9 mouse cellular contexts compared by ENCODE assay signal in genomic region chr11:117345022-117345765, GRCm38 (mm10).
DNase-seq lines count a peak whose midpoint lies in the region; ATAC-seq and TF ChIP-seq lines count a peak whose summit lies in the region.
"Had no signal": no experiment of that assay in that cellular context is flagged by ENCODE, and none has a peak within 500 bp of the region (broad histone marks: within the 10 kb centered on the region; RNA-seq: fewer than 3 reads in every experiment).

No protein-coding gene starts in this region.

- ATAC-seq in kidney, postnatal 0 days (replicated peaks; ENCODE audit: low FRiP score, low read depth) = 0 out of 2 replicates have a peak, but pooled peaks have one; percentile 22
- ATAC-seq in embryonic facial prominence, embryonic 11.5 days (replicated peaks; ENCODE audit: insufficient number of reproducible peaks, low FRiP score, low TSS enrichment, low read depth) = peak; percentile 56
- peak; percentile 81 for ATAC-seq in hindbrain, embryonic 12.5 days (ENCODE audit: low FRiP score)
- ATAC-seq in lung, postnatal 0 days = peak; percentile 20
- ATAC-seq in stomach, embryonic 16.5 days (ENCODE audit: insufficient read depth, low FRiP score) = peak; percentile 53; the same call in 1 of the 2 replicates

- peak overlapping the region; percentile 31 for H3K27ac ChIP-seq in kidney, postnatal 0 days
- peak overlapping the region; percentile 86 for H3K27ac ChIP-seq in embryonic facial prominence, embryonic 11.5 days (replicated peaks; ENCODE audit: low read depth, low read length)
- peak overlapping the region; percentile 82 for H3K27ac ChIP-seq in hindbrain, embryonic 12.5 days
- peak overlapping the region; percentile 21; the same call in 1 of the 2 replicates for H3K27ac ChIP-seq in lung, postnatal 0 days (ENCODE audit: low read length)
- H3K27ac ChIP-seq in stomach, embryonic 16.5 days (ENCODE audit: low read length) = peak overlapping the region; percentile 83

- H3K4me1 ChIP-seq in kidney, postnatal 0 days (replicated peaks; ENCODE audit: insufficient read depth, low read length) = peaks cover 60% of the 10 kb centered on the region
- peaks cover 45% of the 10 kb centered on the region for H3K4me1 ChIP-seq in embryonic facial prominence, embryonic 11.5 days (ENCODE audit: control insufficient read depth, insufficient read depth, low read length)
- peaks cover 97% of the 10 kb centered on the region for H3K4me1 ChIP-seq in hindbrain, embryonic 12.5 days
- H3K4me1 ChIP-seq in lung, postnatal 0 days (ENCODE audit: insufficient read depth, low read depth, low read length) = peaks cover 28% of the 10 kb centered on the region
- peaks cover 80% of the 10 kb centered on the region for H3K4me1 ChIP-seq in stomach, embryonic 16.5 days (ENCODE audit: control insufficient read depth, insufficient read depth, low read length)

- H3K4me2 ChIP-seq in kidney, postnatal 0 days (ENCODE audit: low read length) = 0 out of 2 replicates have a peak overlapping the region, but pooled peaks have one; percentile 1
- H3K4me2 ChIP-seq in embryonic facial prominence, embryonic 11.5 days (ENCODE audit: low read depth, low read length) = peak overlapping the region; percentile 24; the same call in 1 of the 2 replicates
- peak overlapping the region; percentile 36 for H3K4me2 ChIP-seq in hindbrain, embryonic 12.5 days (replicated peaks)
- no peak overlapping the region for H3K4me2 ChIP-seq in lung, postnatal 0 days (replicated peaks; ENCODE audit: low read depth, low read length)
- peak overlapping the region; percentile 29 for H3K4me2 ChIP-seq in stomach, embryonic 16.5 days (ENCODE audit: low read depth, low read length)

- 10% methylated on average over 12 of the region's 12 CpGs for WGBS in kidney, postnatal 0 days
- WGBS in embryonic facial prominence, embryonic 11.5 days = 18% methylated on average over 12 of the region's 12 CpGs
- 35% methylated on average over 12 of the region's 12 CpGs for WGBS in hindbrain, embryonic 12.5 days
- 20% methylated on average over 12 of the region's 12 CpGs for WGBS in lung, postnatal 0 days
- whole genome bisulfite sequencing in stomach, embryonic 16.5 days = 22% methylated on average over 12 of the region's 12 CpGs

- no peaks in the 10 kb centered on the region for H3K9me3 ChIP-seq in kidney, postnatal 0 days (replicated peaks; ENCODE audit: low read length)
- no peaks in the 10 kb centered on the region for H3K9me3 ChIP-seq in embryonic facial prominence, embryonic 11.5 days (replicated peaks; ENCODE audit: control insufficient read depth, low read length)
- H3K9me3 ChIP-seq in hindbrain, embryonic 12.5 days (replicated peaks) = no peaks in the 10 kb centered on the region
- no peaks in the 10 kb centered on the region for H3K9me3 ChIP-seq in lung, postnatal 0 days (ENCODE audit: low read length)
- no peaks in the 10 kb centered on the region for H3K9me3 ChIP-seq in stomach, embryonic 16.5 days (replicated peaks; ENCODE audit: control insufficient read depth, low read length)
- H3K9me3 ChIP-seq: megakaryocyte, embryonic 14.5 days had no signal

- TF ChIP-seq CTCF in kidney, postnatal 0 days (IDR thresholded peaks at IDR 0.05; ENCODE audit: low read depth) = no peak
- TF ChIP-seq CTCF in lung, postnatal 0 days (IDR thresholded peaks at IDR 0.05) = no peak

- no peaks in the 10 kb centered on the region for H3K36me3 ChIP-seq in kidney, postnatal 0 days (ENCODE audit: insufficient read depth, low read length)
- H3K36me3 ChIP-seq in embryonic facial prominence, embryonic 11.5 days (replicated peaks; ENCODE audit: control insufficient read depth, insufficient read depth, low read depth, low read length) = no peaks in the 10 kb centered on the region
- H3K36me3 ChIP-seq in hindbrain, embryonic 12.5 days = no peaks in the 10 kb centered on the region
- no peaks in the 10 kb centered on the region for H3K36me3 ChIP-seq in lung, postnatal 0 days (ENCODE audit: insufficient read depth, low read length)
- no peaks in the 10 kb centered on the region for H3K36me3 ChIP-seq in stomach, embryonic 16.5 days (ENCODE audit: control insufficient read depth, insufficient read depth, low read length)

- H3K4me3 ChIP-seq in kidney, postnatal 0 days (replicated peaks; ENCODE audit: low read depth, low read length) = no peak overlapping the region
- no peak overlapping the region for H3K4me3 ChIP-seq in embryonic facial prominence, embryonic 11.5 days (ENCODE audit: low read depth, low read length)
- no peak overlapping the region for H3K4me3 ChIP-seq in hindbrain, embryonic 12.5 days
- H3K4me3 ChIP-seq in lung, postnatal 0 days (ENCODE audit: low read depth, low read length) = no peak overlapping the region
- H3K4me3 ChIP-seq in stomach, embryonic 16.5 days (replicated peaks; ENCODE audit: low read length) = no peak overlapping the region
- H3K4me3 ChIP-seq: megakaryocyte, embryonic 14.5 days had no signal

- H3K27me3 ChIP-seq in kidney, postnatal 0 days (ENCODE audit: insufficient read depth, low read length) = no peaks in the 10 kb centered on the region
- H3K27me3 ChIP-seq in embryonic facial prominence, embryonic 11.5 days (ENCODE audit: control insufficient read depth, insufficient read depth, low read length) = no peaks in the 10 kb centered on the region
- H3K27me3 ChIP-seq in hindbrain, embryonic 12.5 days = no peaks in the 10 kb centered on the region
- no peaks in the 10 kb centered on the region for H3K27me3 ChIP-seq in lung, postnatal 0 days (replicated peaks; ENCODE audit: insufficient read depth, low read length)
- no peaks in the 10 kb centered on the region for H3K27me3 ChIP-seq in stomach, embryonic 16.5 days (ENCODE audit: control insufficient read depth, insufficient read depth, low read length)
- H3K27me3 ChIP-seq: megakaryocyte, embryonic 14.5 days had no signal

- peak; percentile 84 for DNase-seq in kidney, postnatal 0 days (ENCODE audit: low spot score)
- no peak for DNase-seq in kidney, adult 9 months
- peak; percentile 84 for DNase-seq in embryonic facial prominence, embryonic 11.5 days (ENCODE audit: low spot score)
- peak; percentile 24 for DNase-seq in lung, postnatal 0 days (ENCODE audit: low spot score)
- no peak for DNase-seq in frontal cortex, postnatal 36 days (ENCODE audit: low spot score in 2 of 2)
- DNase-seq in spleen, adult 12 weeks (ENCODE audit: low spot score) = no peak

- H3K9ac ChIP-seq in kidney, postnatal 0 days (ENCODE audit: low read depth, low read length) = 0 out of 2 replicates have a peak overlapping the region, but pooled peaks have one; percentile 8
- H3K9ac ChIP-seq in embryonic facial prominence, embryonic 11.5 days (replicated peaks; ENCODE audit: low read length) = 0 out of 2 replicates have a peak overlapping the region, but pooled peaks have one; percentile 22
- 0 out of 2 replicates have a peak overlapping the region, but pooled peaks have one; percentile 13 for H3K9ac ChIP-seq in hindbrain, embryonic 12.5 days
- H3K9ac ChIP-seq in lung, postnatal 0 days (replicated peaks; ENCODE audit: low read depth) = no peak overlapping the region; the same call in 1 of the 2 replicates
- H3K9ac ChIP-seq in stomach, embryonic 16.5 days (ENCODE audit: low read length) = peak overlapping the region; percentile 20

- no peak for TF ChIP-seq EP300 in lung, postnatal 0 days (IDR thresholded peaks at IDR 0.05)

Comparison
In these comparisons a context has a peak if more than half of its experiments do, and no peak if none do; other contexts are left out.
1. DNase-seq: peak in kidney, postnatal 0 days (single experiment), embryonic facial prominence, embryonic 11.5 days (single experiment) and lung, postnatal 0 days (single experiment); none in kidney, adult 9 months (single experiment), frontal cortex, postnatal 36 days (0 of 2) and spleen, adult 12 weeks (single experiment).
2. ATAC-seq: peak in every context shown above with its lines; median percentile 81 in hindbrain, embryonic 12.5 days; 56 in embryonic facial prominence, embryonic 11.5 days; 53 in stomach, embryonic 16.5 days; 22 in kidney, postnatal 0 days; 20 in lung, postnatal 0 days.
3. H3K27ac ChIP-seq: peak in every context shown above with its lines; median percentile 86 in embryonic facial prominence, embryonic 11.5 days; 83 in stomach, embryonic 16.5 days; 82 in hindbrain, embryonic 12.5 days; 31 in kidney, postnatal 0 days; 21 in lung, postnatal 0 days.